Mouse (Mus musculus) heart, embryonic 14.5 days (tissue): ENCODE data around the gene Snx25. TPM values are rescaled to one million over a fixed set of nuclear protein-coding genes. Genes with fewer than 3 reads are reported as not detected.

ENCODE experiments used
- ATAC-seq: fragments of 200-750 bp; cut with Nextera tagmentation; 2 replicates; pipeline ENCODE4 v1.8.0; 2017; ENCODE audit warnings: low read depth, moderate TSS enrichment; ENCODE audit not compliant: insufficient number of reproducible peaks, insufficient read depth, low FRiP score
- H3K27ac ChIP-seq, 2 experiments: fragments of 200-500 bp in 1 of 2; fragments of 300-500 bp in 1 of 2; sonication (generic) in 1 of 2; replicated peaks in 1 of 2; 2 replicates each; pipeline ENCODE4 v1.5.1; 2012 to 2014; ENCODE audit warnings: low read depth in 2 of 2, low read length in 2 of 2, control low read depth in 1 of 2, mild to moderate bottlenecking in 1 of 2, mixed read lengths in 1 of 2; ENCODE audit not compliant: control insufficient read depth in 1 of 2, insufficient read depth in 1 of 2
- H3K27me3 ChIP-seq: fragments of 300-500 bp; sonication (generic); 2 replicates; pipeline ENCODE4 v1.6.1; 2014; ENCODE audit warnings: mild to moderate bottlenecking, low read length, control low read depth; ENCODE audit not compliant: control insufficient read depth, insufficient read depth
- H3K36me3 ChIP-seq: fragments of 300-500 bp; sonication (generic); 2 replicates; pipeline ENCODE4 v1.6.1; 2014; ENCODE audit warnings: mild to moderate bottlenecking, control low read depth, low read length, mixed read lengths; ENCODE audit not compliant: control insufficient read depth, insufficient read depth
- H3K4me1 ChIP-seq, 2 experiments: fragments of 200-500 bp in 1 of 2; fragments of 300-500 bp in 1 of 2; sonication (generic) in 1 of 2; 2 replicates each; pipeline ENCODE4 v1.6.1; 2012 to 2014; ENCODE audit warnings: low read length in 2 of 2, control low read depth in 1 of 2, mixed read lengths in 1 of 2; ENCODE audit not compliant: control insufficient read depth in 2 of 2, insufficient read depth in 2 of 2
- H3K4me2 ChIP-seq: fragments of 300-500 bp; sonication (generic); 2 replicates; pipeline ENCODE4 v1.6.1; 2014; ENCODE audit warnings: mild to moderate bottlenecking, low read length
- H3K4me3 ChIP-seq, 2 experiments: fragments of 200-500 bp in 1 of 2; fragments of 300-500 bp in 1 of 2; sonication (generic) in 1 of 2; 2 replicates each; pipeline ENCODE4 v1.5.1; 2012 to 2014; ENCODE audit warnings: low read length in 2 of 2, mild to moderate bottlenecking in 2 of 2, control low read depth in 1 of 2, low read depth in 1 of 2, moderate library complexity in 1 of 2; ENCODE audit not compliant: control insufficient read depth in 1 of 2, insufficient read depth in 1 of 2
- H3K9ac ChIP-seq: fragments of 300-500 bp; sonication (generic); 2 replicates; pipeline ENCODE4 v1.6.1; 2014; ENCODE audit warnings: mild to moderate bottlenecking, low read length
- H3K9me3 ChIP-seq: fragments of 300-500 bp; sonication (generic); 2 replicates; pipeline ENCODE4 v1.6.1; 2016; ENCODE audit warnings: low read length, control low read depth; ENCODE audit not compliant: control insufficient read depth
- WGBS: fragments of 180-500 bp; shearing (Covaris S2); extraction: QIAGEN DNeasy Blood & Tissue Kit; methylation state at CpG from one replicate; pipeline ENCODE4 v1.1.7; 2014; 5-methylcytosine and 5-hydroxymethylcytosine counted together
- polyA plus RNA-seq: library from polyadenylated mRNA; unstranded; fragments of >200 nt; fragmentation: Nextera tagmentation; extraction: Ambion mirVana; gene quantifications from 2 replicates; pipeline ENCODE4 v1.2.1, GENCODE M21; 2014

The Snx25 gene
- polyA plus RNA-seq, 1 experiment from 2014 or later, result 8.8 TPM

GRCm38 (mm10) chr8:46092667-46093360 lies 59.1 kb downstream of the Snx25 start:
- Histone ChIP-seq H3K9ac (no peak overlapping the region), H3K27ac (no peak overlapping the region), H3K27me3 (no peaks in the 10 kb centered on the region), H3K4me3 (no peak overlapping the region), H3K36me3 (no peaks in the 10 kb centered on the region), H3K9me3 (no peaks in the 10 kb centered on the region), H3K4me1 (peaks cover 2 to 17% of the 10 kb centered on the region in 2 experiments; a peak in 3 of 4 replicates), H3K4me2 (no peak overlapping the region)
- no peak for ATAC-seq
- WGBS, result 73% methylated on average over 6 of the region's 6 CpGs

- Histone ChIP-seq H3K4me3 (no peak overlapping the region), H3K27me3 (no peaks in the 10 kb centered on the region), H3K9me3 (no peaks in the 10 kb centered on the region), H3K9ac (no peak overlapping the region), H3K4me1 (peaks cover 2 to 9% of the 10 kb centered on the region in 2 experiments; a peak in 2 of 4 replicates), H3K36me3 (peaks cover 14% of the 10 kb centered on the region; the same call in 1 of the 2 replicates), H3K27ac (no peak overlapping the region), H3K4me2 (no peak overlapping the region)
- 63% methylated on average over 5 of the region's 5 CpGs for WGBS
- 0 out of 2 replicates have a peak, but pooled peaks have one; percentile 35 for ATAC-seq
These were observed 68.8 kb downstream of the Snx25 start for GRCm38 (mm10) chr8:46083141-46083540.

GRCm38 (mm10) chr8:46081030-46081429 lies 70.9 kb downstream of the Snx25 start:
- Histone ChIP-seq H3K27ac (no peak overlapping the region), H3K27me3 (no peaks in the 10 kb centered on the region), H3K4me2 (no peak overlapping the region), H3K4me3 (no peak overlapping the region), H3K4me1 (peaks cover 2 to 5% of the 10 kb centered on the region in 2 experiments; a peak in 2 of 4 replicates), H3K9ac (no peak overlapping the region), H3K36me3 (peaks cover 14% of the 10 kb centered on the region; the same call in 1 of the 2 replicates), H3K9me3 (no peaks in the 10 kb centered on the region)
- 76% methylated on average over 2 of the region's 2 CpGs for WGBS
- ATAC-seq, result no peak

GRCm38 (mm10) chr8:46078866-46079265 lies 73.1 kb downstream of the Snx25 start:
- Histone ChIP-seq H3K27me3 (no peaks in the 10 kb centered on the region), H3K9me3 (no peaks in the 10 kb centered on the region), H3K4me3 (no peak overlapping the region), H3K27ac (no peak overlapping the region), H3K4me1 (peaks cover 2% of the 10 kb centered on the region in 2 experiments; a peak in 2 of 4 replicates), H3K9ac (no peak overlapping the region), H3K4me2 (no peak overlapping the region), H3K36me3 (peaks cover 14% of the 10 kb centered on the region; the same call in 1 of the 2 replicates)
- WGBS, result 65% methylated on average over 6 of the region's 6 CpGs
- ATAC-seq, result no peak

- Histone ChIP-seq H3K4me3 (no peak overlapping the region), H3K9ac (no peak overlapping the region), H3K4me1 (0 out of 4 replicates have a peak, but pooled peaks cover 0 to 3% of the 10 kb centered on the region in 2 experiments), H3K36me3 (peaks cover 17% of the 10 kb centered on the region), H3K27ac (no peak overlapping the region), H3K9me3 (no peaks in the 10 kb centered on the region), H3K4me2 (no peak overlapping the region), H3K27me3 (no peaks in the 10 kb centered on the region)
- ATAC-seq, result no peak
- 86% methylated on average over 5 of the region's 5 CpGs for WGBS
These were observed 76.7 kb downstream of the Snx25 start for GRCm38 (mm10) chr8:46075223-46075622.

- Histone ChIP-seq H3K27ac (no peak overlapping the region), H3K9me3 (no peaks in the 10 kb centered on the region), H3K9ac (no peak overlapping the region), H3K27me3 (no peaks in the 10 kb centered on the region), H3K4me2 (no peak overlapping the region), H3K4me3 (no peak overlapping the region), H3K36me3 (peaks cover 5% of the 10 kb centered on the region), H3K4me1 (0 out of 4 replicates have a peak, but pooled peaks cover 0 to 3% of the 10 kb centered on the region in 2 experiments)
- no peak for ATAC-seq
- WGBS, result 75% methylated on average over 2 of the region's 2 CpGs
These were observed 78.3 kb downstream of the Snx25 start for GRCm38 (mm10) chr8:46073540-46074140.

- no peaks in the 10 kb centered on the region for H3K27me3 ChIP-seq
- H3K4me2 ChIP-seq, result no peak overlapping the region
- no peak overlapping the region for H3K9ac ChIP-seq
- ATAC-seq, result no peak
- H3K4me1 ChIP-seq, result 0 out of 4 replicates have a peak, but pooled peaks cover 0 to 3% of the 10 kb centered on the region in 2 experiments
- H3K36me3 ChIP-seq, result peaks cover 7% of the 10 kb centered on the region
- WGBS, result 87% methylated on average over 5 of the region's 5 CpGs
- H3K9me3 ChIP-seq, result no peaks in the 10 kb centered on the region
- H3K27ac ChIP-seq, result no peak overlapping the region
- H3K4me3 ChIP-seq, result no peak overlapping the region
These were observed 79.2 kb downstream of the Snx25 start for GRCm38 (mm10) chr8:46072798-46073197.
